Mouse (Mus musculus) hindbrain, embryonic 15.5 days (tissue): ENCODE results near the gene Ctnna2. TPM values are rescaled to one million over a fixed set of nuclear protein-coding genes. Genes with fewer than 3 reads are reported as not detected.

ENCODE experiments used
- ATAC-seq: fragments of 200-750 bp; cut with Nextera tagmentation; 2 replicates; pipeline ENCODE4 v1.8.0; 2017; ENCODE audit warnings: low read depth, moderate number of reproducible peaks, moderate TSS enrichment; ENCODE audit not compliant: low FRiP score
- H3K27ac ChIP-seq: fragments of 300-500 bp; sonication (generic); replicated peaks from 2 replicates; pipeline ENCODE4 v1.5.1; 2015; ENCODE audit warnings: mild to moderate bottlenecking, inconsistent platforms
- H3K27me3 ChIP-seq: fragments of 300-500 bp; sonication (generic); 2 replicates; pipeline ENCODE4 v1.6.1; 2015; ENCODE audit warnings: control low read depth, inconsistent platforms
- H3K36me3 ChIP-seq: fragments of 300-500 bp; sonication (generic); 2 replicates; pipeline ENCODE4 v1.6.1; 2015; ENCODE audit warnings: control low read depth, inconsistent platforms
- H3K4me1 ChIP-seq: fragments of 300-500 bp; sonication (generic); replicated peaks from 2 replicates; pipeline ENCODE4 v1.6.1; 2015; ENCODE audit warnings: control low read depth, inconsistent platforms
- H3K4me2 ChIP-seq: fragments of 300-500 bp; sonication (generic); 2 replicates; pipeline ENCODE4 v1.6.1; 2015; ENCODE audit warnings: moderate library complexity, mild to moderate bottlenecking, inconsistent platforms
- H3K4me3 ChIP-seq: fragments of 300-500 bp; sonication (generic); 2 replicates; pipeline ENCODE4 v1.5.1; 2015; ENCODE audit warnings: mild to moderate bottlenecking, inconsistent platforms
- H3K9ac ChIP-seq: fragments of 300-500 bp; sonication (generic); 2 replicates; pipeline ENCODE4 v1.6.1; 2015; ENCODE audit warnings: inconsistent platforms
- H3K9me3 ChIP-seq: fragments of 300-500 bp; sonication (generic); 2 replicates; pipeline ENCODE4 v1.6.1; 2016; ENCODE audit warnings: control low read depth, inconsistent platforms
- WGBS: fragments of 180-500 bp; shearing (Covaris S2); methylation state at CpG from one replicate; pipeline ENCODE4 v1.1.7; 2015; 5-methylcytosine and 5-hydroxymethylcytosine counted together
- polyA plus RNA-seq: library from polyadenylated mRNA; unstranded; fragments of >200 nt; fragmentation: Nextera tagmentation; extraction: Ambion mirVana; gene quantifications from 2 replicates; pipeline ENCODE4 v1.2.1, GENCODE M21; 2015

Gene Ctnna2
- polyA plus RNA-seq, 1 experiment from 2014 or later, result 125 TPM

DNA sequence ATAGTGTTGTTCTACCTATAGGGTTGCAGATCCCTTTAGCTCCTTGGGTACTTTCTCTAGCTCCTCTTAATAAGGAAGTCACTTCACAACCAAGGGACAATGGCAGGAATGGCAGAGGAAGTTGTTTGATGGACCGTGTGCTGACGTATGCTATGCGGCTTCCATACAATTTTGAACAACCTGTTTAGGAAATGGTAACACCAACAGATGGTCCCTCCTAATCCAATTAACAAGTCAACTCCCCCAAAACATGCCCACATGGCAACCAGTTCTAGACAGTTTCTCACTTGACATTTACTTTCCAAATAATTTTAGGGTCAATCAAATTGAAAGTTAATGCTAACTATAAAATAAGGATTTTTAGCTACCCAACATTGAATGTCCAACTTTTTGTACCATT lies 176.9 kb downstream of the Ctnna2 start:
- WGBS, result 92% methylated on average over 3 of the region's 3 CpGs
- no peaks in the 10 kb centered on the region for H3K4me1 ChIP-seq
- no peak for ATAC-seq
- H3K36me3 ChIP-seq, result no peaks in the 10 kb centered on the region
- no peak overlapping the region for H3K27ac ChIP-seq
- H3K4me2 ChIP-seq, result no peak overlapping the region
- H3K27me3 ChIP-seq, result no peaks in the 10 kb centered on the region
- no peak overlapping the region for H3K4me3 ChIP-seq
- H3K9ac ChIP-seq, result no peak overlapping the region
- no peaks in the 10 kb centered on the region for H3K9me3 ChIP-seq

DNA sequence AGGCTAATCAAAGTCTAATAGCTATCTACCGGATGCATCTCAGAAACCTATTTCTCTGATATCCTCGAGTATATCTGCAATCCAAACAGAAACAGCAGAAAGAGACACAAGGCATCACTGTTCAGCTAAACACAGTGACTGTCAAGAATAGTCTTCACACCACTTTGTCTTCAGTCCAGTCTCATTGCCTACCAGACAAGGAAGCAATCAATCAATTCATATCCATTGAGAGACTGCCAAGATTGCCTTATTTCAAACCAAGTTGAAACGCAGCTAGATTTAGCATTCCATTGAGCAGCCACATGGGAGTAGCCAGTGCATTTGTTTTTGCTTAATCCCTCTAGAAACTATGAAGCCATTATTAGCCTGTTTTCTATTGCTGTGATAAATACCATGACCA lies 196.2 kb downstream of the Ctnna2 start:
- H3K9me3 ChIP-seq, result no peaks in the 10 kb centered on the region
- H3K27ac ChIP-seq, result 0 out of 2 replicates have a peak overlapping the region, but pooled peaks have one; percentile 10
- no peaks in the 10 kb centered on the region for H3K36me3 ChIP-seq
- H3K4me3 ChIP-seq, result no peak overlapping the region
- H3K27me3 ChIP-seq, result no peaks in the 10 kb centered on the region
- H3K4me2 ChIP-seq, result no peak overlapping the region
- H3K9ac ChIP-seq, result no peak overlapping the region
- WGBS, result 34% methylated on average over 3 of the region's 3 CpGs
- peak; percentile 45; the same call in 1 of the 2 replicates for ATAC-seq
- H3K4me1 ChIP-seq, result no peaks in the 10 kb centered on the region

DNA sequence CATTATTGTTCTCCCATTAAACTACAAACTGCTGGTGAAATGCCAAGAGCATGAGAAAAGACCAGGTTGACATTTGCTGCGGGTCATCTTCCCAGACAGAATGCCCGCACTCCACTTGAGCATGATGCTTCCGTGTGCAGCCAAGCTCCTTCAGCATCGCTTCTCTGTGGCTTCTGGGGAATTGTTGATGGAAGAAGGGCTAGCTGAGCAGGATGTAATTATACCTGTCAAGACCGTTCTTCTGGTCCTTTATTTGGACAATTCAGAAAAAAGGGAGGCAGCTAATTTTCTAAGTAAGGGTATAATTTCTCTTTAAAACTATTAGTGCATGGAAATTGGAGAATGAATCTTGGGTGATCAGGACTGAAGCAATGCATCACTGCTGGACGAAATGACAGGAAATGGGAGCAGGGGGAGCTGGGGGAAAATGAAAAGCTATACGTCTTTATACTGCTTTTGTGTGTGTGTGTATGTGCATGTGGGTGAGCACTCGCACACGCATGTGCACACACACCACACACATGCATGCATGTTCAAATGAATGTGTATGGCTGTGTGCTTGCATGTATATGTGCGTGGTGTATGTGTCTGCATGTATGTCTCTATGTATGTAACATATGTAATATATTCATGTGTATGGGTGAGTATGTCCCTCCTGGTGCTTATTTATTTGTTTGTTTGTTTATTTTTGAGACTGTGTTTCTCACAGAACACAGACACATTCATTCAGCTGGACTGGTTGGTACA lies 211.0 kb downstream of the Ctnna2 start:
- no peak for ATAC-seq
- 70% methylated on average over 10 of the region's 10 CpGs for WGBS

DNA sequence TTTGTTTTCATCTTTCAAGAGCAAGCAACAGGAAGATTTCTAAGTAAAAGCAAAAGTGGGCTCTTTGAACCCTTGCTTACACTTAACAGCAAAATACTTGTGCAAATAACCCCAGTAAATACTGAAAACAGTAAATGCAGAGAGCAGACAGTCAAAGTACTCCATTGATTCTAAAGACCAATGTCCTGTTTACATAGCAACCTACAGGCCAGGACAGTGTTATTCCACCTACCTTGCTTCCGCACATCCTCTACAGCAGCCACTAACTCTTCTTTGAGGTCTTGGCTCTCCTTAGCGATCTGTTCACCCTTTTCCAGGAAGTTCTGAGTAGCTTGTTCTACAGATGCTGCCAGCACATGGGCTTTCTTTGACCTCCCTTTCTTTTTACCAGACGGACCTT lies 221.3 kb downstream of the Ctnna2 start:
- Histone ChIP-seq H3K4me2 (no peak overlapping the region), H3K27ac (no peak overlapping the region), H3K4me3 (no peak overlapping the region), H3K9me3 (no peaks in the 10 kb centered on the region), H3K27me3 (no peaks in the 10 kb centered on the region), H3K36me3 (no peaks in the 10 kb centered on the region), H3K9ac (no peak overlapping the region), H3K4me1 (no peaks in the 10 kb centered on the region)
- 88% methylated on average over 3 of the region's 3 CpGs for WGBS
- no peak for ATAC-seq

More for the DNA sequence above, 211.0 kb downstream of the Ctnna2 start:
- no peaks in the 10 kb centered on the region for H3K27me3 ChIP-seq
- no peaks in the 10 kb centered on the region for H3K9me3 ChIP-seq
- H3K4me2 ChIP-seq, result no peak overlapping the region
- no peak overlapping the region for H3K27ac ChIP-seq
- H3K9ac ChIP-seq, result no peak overlapping the region
- peaks cover 10% of the 10 kb centered on the region for H3K4me1 ChIP-seq
- H3K4me3 ChIP-seq, result no peak overlapping the region
- no peaks in the 10 kb centered on the region for H3K36me3 ChIP-seq

DNA sequence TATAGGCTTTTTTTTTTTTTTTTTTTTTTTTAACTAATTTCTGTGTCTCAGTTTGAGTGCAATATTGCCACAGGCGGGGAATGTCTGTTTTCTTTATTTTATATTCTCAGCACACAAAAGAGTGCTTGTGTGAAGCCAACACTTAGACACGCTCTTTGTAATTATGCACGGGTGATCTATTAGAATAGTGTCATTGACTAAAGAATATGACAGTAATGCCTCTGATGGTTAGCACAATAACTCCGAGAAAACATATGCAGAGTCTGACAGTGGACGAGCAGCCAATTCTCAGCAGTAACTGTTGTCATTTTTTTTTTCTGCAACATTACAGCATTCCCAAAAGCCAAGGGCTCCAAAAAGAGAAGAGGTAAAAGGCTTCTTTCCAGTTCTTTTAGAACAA lies 234.1 kb downstream of the Ctnna2 start:
- Histone ChIP-seq H3K36me3 (peaks cover 3% of the 10 kb centered on the region; the same call in 1 of the 2 replicates), H3K4me1 (peaks cover 16% of the 10 kb centered on the region), H3K27ac (peak overlapping the region; percentile 57; the same call in 1 of the 2 replicates), H3K9ac (no peak overlapping the region), H3K9me3 (no peaks in the 10 kb centered on the region), H3K4me3 (no peak overlapping the region), H3K4me2 (no peak overlapping the region), H3K27me3 (no peaks in the 10 kb centered on the region)
- 22% methylated on average over 5 of the region's 5 CpGs for whole genome bisulfite sequencing
- peak; percentile 82; the same call in 1 of the 2 replicates for ATAC-seq

DNA sequence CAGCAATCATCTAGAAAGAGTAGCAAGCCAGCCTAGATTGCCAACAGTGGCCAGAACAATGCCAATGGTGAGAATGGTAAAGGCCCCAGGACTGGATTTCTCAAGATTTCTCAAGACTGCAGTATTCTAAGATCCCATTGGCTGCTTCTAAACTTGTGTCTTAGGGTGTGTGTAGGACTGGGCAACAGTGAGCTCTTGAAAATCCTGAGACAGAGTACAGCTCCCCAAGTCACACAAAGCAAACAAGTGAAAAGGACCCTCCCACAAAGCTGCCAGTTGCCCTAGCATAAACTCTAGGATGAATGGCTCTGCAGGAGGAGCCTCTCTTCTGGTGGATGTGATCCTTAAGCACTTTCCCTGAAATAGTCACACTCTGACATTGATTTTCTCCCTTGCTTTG lies 235.8 kb downstream of the Ctnna2 start:
- Histone ChIP-seq H3K4me1 (peaks cover 16% of the 10 kb centered on the region), H3K27ac (no peak overlapping the region), H3K36me3 (no peaks in the 10 kb centered on the region), H3K9ac (no peak overlapping the region), H3K4me3 (no peak overlapping the region), H3K27me3 (no peaks in the 10 kb centered on the region), H3K9me3 (no peaks in the 10 kb centered on the region), H3K4me2 (no peak overlapping the region)
- no peak for ATAC-seq

DNA sequence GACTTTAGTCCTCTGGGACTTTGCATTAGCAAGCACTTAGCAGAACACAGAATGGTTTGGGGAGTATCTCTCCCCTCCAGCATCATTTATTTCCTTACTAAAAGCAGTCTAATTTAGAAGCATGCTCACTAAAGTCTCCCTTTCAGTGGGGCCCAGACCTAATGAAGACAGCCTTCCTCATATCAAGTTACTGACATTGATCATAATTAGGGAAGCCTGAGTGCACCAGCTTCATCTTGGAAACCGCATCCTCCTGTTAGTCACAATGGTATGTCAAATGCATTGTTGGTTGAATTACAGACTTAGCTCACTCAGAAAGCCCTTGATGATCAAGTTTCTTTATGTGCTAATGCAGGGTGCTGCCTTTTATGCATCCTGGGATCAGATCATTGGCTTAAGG lies 236.5 kb downstream of the Ctnna2 start:
- Histone ChIP-seq H3K9ac (no peak overlapping the region), H3K9me3 (no peaks in the 10 kb centered on the region), H3K27ac (no peak overlapping the region), H3K4me1 (peaks cover 16% of the 10 kb centered on the region), H3K4me2 (no peak overlapping the region), H3K4me3 (no peak overlapping the region), H3K27me3 (no peaks in the 10 kb centered on the region), H3K36me3 (no peaks in the 10 kb centered on the region)
- ATAC-seq, result no peak
- 22% methylated on average over 1 of the region's 1 CpGs for WGBS

DNA sequence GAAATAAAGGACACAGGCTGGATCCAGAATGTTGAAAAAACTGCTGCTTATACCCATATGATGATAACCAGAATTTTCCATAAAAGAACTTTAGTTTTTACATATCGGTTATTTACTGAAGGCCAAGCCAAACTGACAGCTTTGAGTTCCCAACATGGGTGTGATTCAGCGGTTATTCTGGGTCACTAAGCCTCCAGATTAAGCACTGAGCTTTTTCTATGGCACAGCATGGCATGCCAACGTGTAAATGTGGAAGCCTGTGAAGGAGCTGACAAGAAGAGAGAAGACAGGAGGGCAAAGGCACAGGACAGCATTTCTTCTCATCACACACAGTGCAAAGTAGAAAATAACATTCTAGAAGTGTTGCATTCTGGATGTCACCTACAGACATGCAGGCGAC lies 240.9 kb downstream of the Ctnna2 start:
- 60% methylated on average over 4 of the region's 4 CpGs for WGBS
- no peak overlapping the region for H3K4me3 ChIP-seq
- H3K27me3 ChIP-seq, result no peaks in the 10 kb centered on the region
- ATAC-seq, result no peak
- H3K27ac ChIP-seq, result no peak overlapping the region
- H3K36me3 ChIP-seq, result no peaks in the 10 kb centered on the region
- no peak overlapping the region for H3K4me2 ChIP-seq
- no peak overlapping the region for H3K9ac ChIP-seq
- H3K9me3 ChIP-seq, result no peaks in the 10 kb centered on the region
- H3K4me1 ChIP-seq, result 0 out of 2 replicates have a peak, but pooled peaks cover 3% of the 10 kb centered on the region

DNA sequence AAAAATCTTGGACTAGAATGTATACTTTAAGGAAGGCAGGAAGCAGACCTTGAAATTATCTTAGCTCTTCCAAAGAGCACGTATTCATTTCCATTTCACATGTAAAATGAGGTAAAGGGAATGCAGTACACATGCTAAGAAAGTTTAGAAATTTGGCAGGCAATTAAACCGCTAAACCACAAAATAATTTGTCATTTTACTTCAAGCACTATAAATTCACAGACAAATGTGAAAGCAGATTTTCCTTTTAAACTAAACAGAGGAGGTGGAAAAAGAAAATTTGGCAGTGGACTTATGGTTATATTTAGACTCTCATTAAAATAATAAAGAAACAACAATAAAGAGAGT lies 254.6 kb downstream of the Ctnna2 start:
- WGBS, result 59% methylated on average over 2 of the region's 2 CpGs
- no peak overlapping the region for H3K4me2 ChIP-seq

DNA sequence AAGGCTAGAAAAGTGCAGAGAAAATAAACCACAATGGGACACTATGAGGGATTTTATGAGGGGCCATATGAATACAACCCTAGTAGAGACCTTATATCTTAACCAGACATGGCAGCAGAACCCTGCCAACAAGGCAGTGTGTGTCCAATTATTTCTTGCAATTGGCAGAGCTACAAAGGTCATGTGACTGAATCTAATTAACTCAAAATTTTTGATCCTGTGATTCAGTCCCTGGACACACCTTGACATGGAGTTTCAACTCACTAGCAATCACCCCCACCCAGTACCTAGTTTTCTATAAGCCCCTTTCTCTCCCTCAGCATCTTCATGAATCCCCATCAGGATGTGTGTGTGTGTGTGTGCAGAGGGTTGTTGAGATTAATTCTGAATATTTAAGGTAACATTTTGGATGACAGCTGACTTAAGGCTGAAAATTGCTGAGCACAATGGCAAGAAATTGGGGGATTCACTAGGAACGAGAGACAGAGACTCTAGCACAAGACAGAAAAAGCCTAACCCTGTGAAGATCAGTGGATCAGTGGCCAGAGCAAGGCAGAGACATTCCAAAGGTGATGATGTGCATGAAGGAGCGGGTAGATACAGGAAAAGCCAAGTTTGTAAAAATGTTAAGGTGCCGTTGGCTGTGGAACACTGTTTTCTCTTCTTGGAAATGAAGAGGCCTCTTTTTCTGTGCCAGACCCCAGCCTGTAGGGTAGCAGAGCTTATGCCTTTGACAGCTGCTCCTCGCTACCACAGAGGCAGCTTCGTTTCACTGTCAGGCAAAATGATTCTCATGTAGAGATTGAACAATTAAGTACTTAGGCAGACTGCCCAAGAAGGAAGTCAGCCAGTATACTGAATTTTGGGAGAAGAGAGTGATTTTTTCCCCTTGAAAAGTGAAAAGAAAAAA lies 255.2 kb downstream of the Ctnna2 start:
- no peaks in the 10 kb centered on the region for H3K36me3 ChIP-seq
- H3K4me1 ChIP-seq, result peaks cover 11% of the 10 kb centered on the region
- no peak overlapping the region for H3K4me3 ChIP-seq
- H3K4me2 ChIP-seq, result no peak overlapping the region
- ATAC-seq, result peak; percentile 83
- H3K9me3 ChIP-seq, result no peaks in the 10 kb centered on the region
- WGBS, result 55% methylated on average over 5 of the region's 5 CpGs
- no peaks in the 10 kb centered on the region for H3K27me3 ChIP-seq
- H3K27ac ChIP-seq, result peak overlapping the region; percentile 63
- H3K9ac ChIP-seq, result no peak overlapping the region

More for the DNA sequence above, 254.6 kb downstream of the Ctnna2 start:
- no peak overlapping the region for H3K27ac ChIP-seq
- H3K9me3 ChIP-seq, result no peaks in the 10 kb centered on the region
- H3K4me3 ChIP-seq, result no peak overlapping the region
- no peak for ATAC-seq
- H3K27me3 ChIP-seq, result no peaks in the 10 kb centered on the region
- no peak overlapping the region for H3K9ac ChIP-seq
- H3K4me1 ChIP-seq, result peaks cover 11% of the 10 kb centered on the region
- H3K36me3 ChIP-seq, result no peaks in the 10 kb centered on the region

DNA sequence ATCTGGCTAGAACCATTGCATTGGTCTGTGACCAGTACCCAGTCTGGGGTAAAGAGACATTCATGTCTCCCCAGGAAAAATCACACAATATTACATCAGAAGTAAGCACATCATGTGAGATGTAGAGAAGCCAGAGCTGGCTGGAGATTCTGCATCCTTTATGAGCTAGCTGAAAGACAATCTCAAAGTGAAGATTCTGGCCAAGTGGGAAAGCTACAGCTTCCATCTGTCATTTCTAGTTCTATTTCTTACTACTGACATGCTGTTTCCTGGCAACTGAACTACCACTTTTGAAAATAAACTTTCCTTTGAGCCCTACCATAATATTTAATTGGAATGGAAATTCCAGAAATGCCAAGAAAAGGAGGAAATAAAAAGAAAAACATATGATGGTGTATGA lies 285.4 kb downstream of the Ctnna2 start:
- no peak overlapping the region for H3K4me3 ChIP-seq
- no peaks in the 10 kb centered on the region for H3K4me1 ChIP-seq
- no peak overlapping the region for H3K27ac ChIP-seq
- H3K4me2 ChIP-seq, result no peak overlapping the region
- no peak for ATAC-seq
- H3K27me3 ChIP-seq, result no peaks in the 10 kb centered on the region
- H3K9me3 ChIP-seq, result no peaks in the 10 kb centered on the region
- no peak overlapping the region for H3K9ac ChIP-seq
- no peaks in the 10 kb centered on the region for H3K36me3 ChIP-seq

DNA sequence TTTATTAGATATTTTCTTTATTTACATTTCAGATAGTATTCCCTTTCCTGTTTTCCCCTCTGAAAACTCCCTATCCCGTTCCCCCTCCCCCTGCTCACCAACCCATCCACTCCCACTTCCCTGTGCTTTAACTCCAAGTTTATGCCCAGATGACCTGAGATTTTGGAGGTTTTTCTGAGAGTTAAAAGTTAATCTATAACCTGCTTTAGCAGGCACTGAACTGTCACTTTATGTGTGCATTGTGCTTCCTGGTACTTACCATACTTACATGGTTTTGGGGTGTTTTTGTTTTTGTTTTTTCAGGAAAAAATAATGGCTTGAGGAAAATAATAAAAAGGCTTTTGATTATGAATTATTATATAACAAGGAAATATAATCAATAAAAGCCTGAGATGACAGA lies 292.3 kb downstream of the Ctnna2 start:
- Histone ChIP-seq H3K4me1 (no peaks in the 10 kb centered on the region), H3K36me3 (no peaks in the 10 kb centered on the region), H3K4me2 (no peak overlapping the region), H3K27ac (no peak overlapping the region), H3K9me3 (no peaks in the 10 kb centered on the region), H3K4me3 (no peak overlapping the region), H3K9ac (no peak overlapping the region), H3K27me3 (no peaks in the 10 kb centered on the region)
- ATAC-seq, result no peak
- 70% methylated on average over 1 of the region's 1 CpGs for WGBS
